Mouse (Mus musculus) central nervous system, embryonic 18 days (tissue): Measurements from ENCODE around the gene Kctd7. TPM values are rescaled to one million over a fixed set of nuclear protein-coding genes. Genes with fewer than 3 reads are reported as not detected.

ENCODE experiments used
- polyA plus RNA-seq: library from polyadenylated mRNA; depleted of rRNA; stranded (reverse); fragments of >200 nt; gene quantifications from 2 replicates; pipeline ENCODE4 v1.2.3, GENCODE M21; 2012; rRNA removed

The Kctd7 gene
- 15.4 and 15.6 TPM in 2 replicates for polyA plus RNA-seq

GRCm38 (mm10) chr5:130144334-130145312, at the start of gene Kctd7:
Gene Kctd7, plus strand, starts transcription at chr5:130144861.

GRCm38 (mm10) chr5:130171423-130171954, 26.8 kb downstream of the Kctd7 start, which contains the start of gene Rabgef1:
Gene Rabgef1, plus strand, starts transcription at chr5:130171798.

Other genes with a start within 250 kb of the Kctd7 start
- gene Zbed5, start 249.1 kb upstream of the Kctd7 start, polyA plus RNA-seq: 14.1 and 14.9 TPM in 2 replicates
- gene Phkg1, start 246.3 kb upstream of the Kctd7 start, polyA plus RNA-seq: 0.84 and 1.8 TPM in 2 replicates
- 4.0 and 4.9 TPM in 2 replicates for gene Nupr1l, start 236.3 kb upstream of the Kctd7 start, polyA plus RNA-seq
- 39.5 and 39.9 TPM in 2 replicates for gene Vkorc1l1, start 202.9 kb upstream of the Kctd7 start, polyA plus RNA-seq
- gene Gusb, start 141.8 kb upstream of the Kctd7 start, polyA plus RNA-seq: 18.6 and 21.4 TPM in 2 replicates
- 36.9 and 39.2 TPM in 2 replicates for gene Asl, start 115.6 kb upstream of the Kctd7 start, polyA plus RNA-seq
- 58.2 and 58.4 TPM in 2 replicates for gene Crcp, start 115.6 kb upstream of the Kctd7 start, polyA plus RNA-seq
- gene Tpst1, start 71.5 kb upstream of the Kctd7 start, polyA plus RNA-seq: 33.3 and 35.0 TPM in 2 replicates
- gene Rabgef1, start 26.9 kb downstream of the Kctd7 start, polyA plus RNA-seq: 37.7 and 39.4 TPM in 2 replicates
- gene Tmem248, start 72.2 kb downstream of the Kctd7 start, polyA plus RNA-seq: 23.2 and 24.9 TPM in 2 replicates
- 45.3 and 48.3 TPM in 2 replicates for gene Sbds, start 110.7 kb downstream of the Kctd7 start, polyA plus RNA-seq
- 15.9 and 16.1 TPM in 2 replicates for gene Tyw1, start 110.8 kb downstream of the Kctd7 start, polyA plus RNA-seq
- 20.4 and 23.5 TPM in 2 replicates for gene Caln1, start 224.6 kb downstream of the Kctd7 start, polyA plus RNA-seq
- not detected in 2 replicates for gene A330070K13Rik, start 239.8 kb downstream of the Kctd7 start, polyA plus RNA-seq